Mouse (Mus musculus) myocyte (in vitro differentiated cells): ENCODE measurements around the gene Ccdc190. TPM values are rescaled to one million over a fixed set of nuclear protein-coding genes. Genes with fewer than 3 reads are reported as not detected.
A peak's percentile ranks its signal among the peaks of the same experiment; 100 is the strongest.

ENCODE experiments used
- H3K27me3 ChIP-seq: one replicate; pipeline ENCODE4 v1.6.1; 2011; ENCODE audit not compliant: control insufficient read depth, insufficient read depth, insufficient read length
- H3K36me3 ChIP-seq: one replicate; pipeline ENCODE4 v1.6.1; 2011; ENCODE audit not compliant: control insufficient read depth, insufficient read depth
- H3K4me2 ChIP-seq: one replicate; pipeline ENCODE4 v1.6.1; 2011; ENCODE audit warnings: low read depth, control low read depth
- H3K4me3 ChIP-seq: one replicate; pipeline ENCODE4 v1.5.1; 2011; ENCODE audit warnings: mild to moderate bottlenecking, control low read depth, moderate library complexity
- H3K79me2 ChIP-seq: one replicate; pipeline ENCODE4 v1.6.1; 2011; ENCODE audit not compliant: control insufficient read depth, insufficient read depth
- H3ac ChIP-seq: one replicate; pipeline ENCODE4 v1.6.1; 2011; ENCODE audit not compliant: control insufficient read depth, insufficient read length
- CEBPB ChIP-seq: IDR thresholded peaks from 2 replicates; pipeline ENCODE4 v1.6.1; 2011; ENCODE audit warnings: mild to moderate bottlenecking, moderate library complexity; ENCODE audit not compliant: poor library complexity, insufficient read depth, severe bottlenecking
- E2F4 ChIP-seq: IDR thresholded peaks from one replicate; pipeline ENCODE4 v1.6.1; 2011; ENCODE audit warnings: mild to moderate bottlenecking, control low read depth, moderate library complexity; ENCODE audit not compliant: insufficient read depth
- MAX ChIP-seq: IDR thresholded peaks from one replicate; pipeline ENCODE4 v1.6.1; 2011; ENCODE audit warnings: low read depth, mild to moderate bottlenecking, control low read depth
- MYOD1 ChIP-seq, 3 experiments: IDR thresholded peaks; one replicate each; pipeline ENCODE4 v1.6.1; 2011; ENCODE audit warnings: control low read depth in 2 of 3, low read depth in 2 of 3, mild to moderate bottlenecking in 2 of 3, moderate library complexity in 1 of 3; ENCODE audit not compliant: insufficient read length in 2 of 3, control insufficient read depth in 1 of 3
- MYOG ChIP-seq, 3 experiments: IDR thresholded peaks; one replicate each; pipeline ENCODE4 v1.6.1; 2011; ENCODE audit warnings: control low read depth in 2 of 3, low read depth in 2 of 3, mild to moderate bottlenecking in 2 of 3; ENCODE audit not compliant: insufficient read length in 2 of 3, control insufficient read depth in 1 of 3, insufficient read depth in 1 of 3
- POLR2A ChIP-seq: IDR thresholded peaks from one replicate; pipeline ENCODE4 v1.6.1; 2011; ENCODE audit warnings: low read depth, mild to moderate bottlenecking, control low read depth, moderate library complexity; ENCODE audit not compliant: insufficient read length
- POLR2AphosphoS2 ChIP-seq: IDR thresholded peaks from one replicate; pipeline ENCODE4 v1.6.1; 2011; ENCODE audit warnings: low read depth, control low read depth; ENCODE audit not compliant: insufficient read length
- REST ChIP-seq: IDR thresholded peaks from one replicate; pipeline ENCODE4 v1.6.1; 2011; ENCODE audit warnings: mild to moderate bottlenecking, control low read depth, moderate library complexity; ENCODE audit not compliant: insufficient read depth, insufficient read length
- SRF ChIP-seq: IDR thresholded peaks from one replicate; pipeline ENCODE4 v1.6.1; 2011; ENCODE audit warnings: low read depth; ENCODE audit not compliant: control insufficient read depth, insufficient read length
- TCF12 ChIP-seq: IDR thresholded peaks from one replicate; pipeline ENCODE4 v1.6.1; 2011; ENCODE audit warnings: mild to moderate bottlenecking, control low read depth; ENCODE audit not compliant: poor library complexity, insufficient read depth, severe bottlenecking
- TCF3 ChIP-seq: IDR thresholded peaks from one replicate; pipeline ENCODE4 v1.6.1; 2011; ENCODE audit warnings: low read depth, control low read depth; ENCODE audit not compliant: insufficient read length
- USF1 ChIP-seq: IDR thresholded peaks from one replicate; pipeline ENCODE4 v1.6.1; 2011; ENCODE audit warnings: low read depth, mild to moderate bottlenecking, control low read depth, moderate library complexity
- polyA plus RNA-seq: library from polyadenylated mRNA; unstranded; fragments of >200 nt; fragmentation: generic; extraction: Trizol; gene quantifications from one replicate; pipeline ENCODE4 v1.2.1, GENCODE M21; 2012; ENCODE audit warnings: missing spikeins

The Ccdc190 gene
- polyA plus RNA-seq, 1 experiment = not detected

GRCm38 (mm10) chr1:169950651-169951050 lies 22.2 kb downstream of the Ccdc190 start:
- no peaks in the 10 kb centered on the region for H3K79me2 ChIP-seq
- no peak overlapping the region for H3ac ChIP-seq
- no peak overlapping the region for H3K4me3 ChIP-seq
- H3K36me3 ChIP-seq = peaks cover 23% of the 10 kb centered on the region
- TF ChIP-seq REST (no peak), TCF12 (no peak), POLR2AphosphoS2 (no peak), POLR2A (no peak), SRF (no peak), MAX (no peak), MYOG (IDR thresholded peaks at IDR 0.05; ENCODE audit: control insufficient read depth in 1 of 3, insufficient read depth in 1 of 3, insufficient read length in 2 of 3, low read depth in 2 of 3) (no peak), E2F4 (no peak), MYOD1 (IDR thresholded peaks at IDR 0.05; ENCODE audit: control insufficient read depth in 1 of 3, insufficient read length in 2 of 3, low read depth in 2 of 3) (no peak), CEBPB (no peak), TCF3 (no peak), USF1 (no peak)
- H3K27me3 ChIP-seq = no peaks in the 10 kb centered on the region
- no peak overlapping the region for H3K4me2 ChIP-seq

DNA sequence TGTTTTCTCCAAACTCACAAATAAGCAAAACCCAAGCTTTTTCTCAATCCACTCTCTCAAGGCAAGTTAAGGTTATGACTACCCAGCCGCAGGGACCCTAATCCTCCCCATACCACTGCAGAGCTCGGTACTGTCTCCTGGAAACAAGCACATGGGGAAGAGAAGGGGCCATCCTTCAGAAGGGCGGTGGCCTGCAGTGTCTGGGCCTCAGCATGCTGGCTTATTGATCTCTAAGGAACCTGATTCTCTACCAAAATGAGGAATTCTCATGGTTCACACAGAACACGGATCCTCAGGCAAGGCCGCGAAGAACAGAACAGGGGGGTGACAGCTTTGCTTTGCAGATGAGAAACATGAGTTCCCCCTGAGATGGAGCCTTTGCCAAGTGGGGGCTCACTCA lies 23.1 kb downstream of the Ccdc190 start:
- Histone ChIP-seq H3K36me3 (peaks cover 27% of the 10 kb centered on the region), H3K79me2 (no peaks in the 10 kb centered on the region)

GRCm38 (mm10) chr1:169952636-169953035 lies 24.2 kb downstream of the Ccdc190 start:
- Histone ChIP-seq H3K79me2 (no peaks in the 10 kb centered on the region), H3K4me3 (no peak overlapping the region), H3ac (no peak overlapping the region), H3K4me2 (no peak overlapping the region), H3K27me3 (no peaks in the 10 kb centered on the region), H3K36me3 (peaks cover 28% of the 10 kb centered on the region)
- TF ChIP-seq SRF (no peak), MYOD1 (IDR thresholded peaks at IDR 0.05; ENCODE audit: control insufficient read depth in 1 of 3, insufficient read length in 2 of 3, low read depth in 2 of 3) (no peak), USF1 (no peak), TCF12 (no peak), MAX (no peak), POLR2AphosphoS2 (no peak), POLR2A (no peak)

More for the DNA sequence above, 23.1 kb downstream of the Ccdc190 start:
- TF ChIP-seq CEBPB (no peak), E2F4 (no peak), POLR2AphosphoS2 (no peak)
- no peaks in the 10 kb centered on the region for H3K27me3 ChIP-seq
- H3K4me2 ChIP-seq = no peak overlapping the region
- H3ac ChIP-seq = no peak overlapping the region
- H3K4me3 ChIP-seq = no peak overlapping the region

DNA sequence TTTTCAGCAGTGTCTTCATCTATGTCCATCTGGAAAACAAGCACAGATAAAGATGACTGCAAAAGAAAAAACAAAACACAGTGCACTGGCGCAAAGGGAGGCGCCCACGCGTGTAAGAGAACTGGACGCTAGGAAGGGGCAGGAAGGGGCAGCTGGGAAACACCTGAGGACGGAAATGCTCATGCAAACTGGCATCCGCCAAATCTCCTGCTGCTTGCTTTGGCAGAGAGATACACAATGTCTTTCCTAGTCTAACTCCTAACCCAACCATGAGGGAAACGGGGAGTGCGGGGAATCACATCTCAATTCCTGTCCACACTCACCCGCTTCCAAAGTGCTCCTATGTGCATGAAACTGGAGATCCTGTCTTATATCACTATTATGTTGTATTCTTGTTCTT lies 24.7 kb downstream of the Ccdc190 start:
- Histone ChIP-seq H3K36me3 (peaks cover 32% of the 10 kb centered on the region), H3K4me2 (no peak overlapping the region), H3ac (no peak overlapping the region), H3K4me3 (no peak overlapping the region), H3K79me2 (no peaks in the 10 kb centered on the region), H3K27me3 (no peaks in the 10 kb centered on the region)
- TF ChIP-seq MYOG (IDR thresholded peaks at IDR 0.05; ENCODE audit: control insufficient read depth in 1 of 3, insufficient read depth in 1 of 3, insufficient read length in 2 of 3, low read depth in 2 of 3) (no peak), TCF3 (no peak), USF1 (no peak), POLR2AphosphoS2 (no peak), TCF12 (no peak), REST (no peak), CEBPB (no peak)

- Histone ChIP-seq H3K4me2 (peak within 1 kb of the TSS; percentile 97), H3K27me3 (no peaks in the 10 kb centered on the region), H3K79me2 (peaks cover 8% of the 10 kb centered on the region), H3ac (no peak within 1 kb of the TSS), H3K36me3 (peaks cover 19% of the 10 kb centered on the region), H3K4me3 (peak within 1 kb of the TSS; percentile 67)
- TF ChIP-seq TCF3 = no peak
- peak; percentile 81 for TF ChIP-seq POLR2AphosphoS2
- no peak for TF ChIP-seq MYOG (IDR thresholded peaks at IDR 0.05; ENCODE audit: control insufficient read depth in 1 of 3, insufficient read depth in 1 of 3, insufficient read length in 2 of 3, low read depth in 2 of 3)
- TF ChIP-seq USF1 = peak; percentile 85
- TF ChIP-seq MAX = no peak
- 0 out of 2 replicates have a peak, but pooled peaks have one; percentile 25 for TF ChIP-seq CEBPB
- peak; percentile 67 for TF ChIP-seq SRF
- TF ChIP-seq POLR2A = peak; percentile 53
- no peak for TF ChIP-seq E2F4
- TF ChIP-seq REST = no peak
- TF ChIP-seq MYOD1 (IDR thresholded peaks at IDR 0.05; ENCODE audit: control insufficient read depth in 1 of 3, insufficient read length in 2 of 3, low read depth in 2 of 3) = no peak
- no peak for TF ChIP-seq TCF12
Measured at GRCm38 (mm10) chr1:169968792-169969515, 40.5 kb downstream of the Ccdc190 start, which contains the start of gene Hsd17b7. TSS of gene Hsd17b7 (minus strand) at chr1:169969241.
